Comparison of ENCODE assay signal across 14 mouse cellular contexts in genomic region chr14:54597084-54597483, GRCm38 (mm10). TPM values are rescaled to one million over a fixed set of nuclear protein-coding genes. Genes with fewer than 3 reads are reported as not detected.
A peak's percentile ranks its signal among the peaks of the same experiment; 100 is the strongest.
DNase-seq lines count a peak whose midpoint lies in the region; ATAC-seq and TF ChIP-seq lines count a peak whose summit lies in the region.
"Had no signal": no experiment of that assay in that cellular context is flagged by ENCODE, and none has a peak within 500 bp of the region (broad histone marks: within the 10 kb centered on the region; RNA-seq: fewer than 3 reads in every experiment).

No protein-coding gene starts in this region.

- no peaks in the 10 kb centered on the region for H3K9me3 ChIP-seq in forebrain, postnatal 0 days (ENCODE audit: low read length)
- H3K9me3 ChIP-seq in forebrain, embryonic 16.5 days (ENCODE audit: control insufficient read depth, low read length), result no peaks in the 10 kb centered on the region
- no peaks in the 10 kb centered on the region for H3K9me3 ChIP-seq in E14TG2a.4 (ENCODE audit: low read length)
- no peaks in the 10 kb centered on the region for H3K9me3 ChIP-seq in liver, embryonic 14.5 days (ENCODE audit: control insufficient read depth, low read length)
- H3K9me3 ChIP-seq: embryonic facial prominence, embryonic 15.5 days; hindbrain, embryonic 12.5 days; lung, embryonic 15.5 days; stomach, embryonic 15.5 days had no signal

- 86% methylated on average over 7 of the region's 7 CpGs for WGBS in forebrain, postnatal 0 days
- WGBS in forebrain, embryonic 16.5 days, result 80% methylated on average over 7 of the region's 7 CpGs
- 76% methylated on average over 7 of the region's 7 CpGs for WGBS in lung, adult 2 months
- 56% methylated on average over 7 of the region's 7 CpGs for WGBS in liver, embryonic 14.5 days (ENCODE audit: insufficient replicate concordance)

- no peak overlapping the region for H3K4me2 ChIP-seq in forebrain, postnatal 0 days (ENCODE audit: low read depth)
- H3K4me2 ChIP-seq in forebrain, embryonic 16.5 days (ENCODE audit: low read length), result no peak overlapping the region
- no peak overlapping the region for H3K4me2 ChIP-seq in liver, embryonic 14.5 days (ENCODE audit: low read depth)
- H3K4me2 ChIP-seq: embryonic facial prominence, embryonic 15.5 days; hindbrain, embryonic 12.5 days; lung, embryonic 15.5 days; stomach, embryonic 15.5 days had no signal

- no peak for DNase-seq in forebrain, postnatal 0 days
- DNase-seq in lung, adult 2 months, result no peak
- no peak for DNase-seq in lung, postnatal 4 days
- DNase-seq in liver, embryonic 14.5 days (ENCODE audit: low read depth in 3 of 3, low spot score in 3 of 3), result no peak
- DNase-seq in ovary, postnatal 14 days (ENCODE audit: low spot score), result no peak
- no peak for DNase-seq in urinary bladder, postnatal 10 days (ENCODE audit: low spot score)
- DNase-seq: cerebellum, postnatal 25 days had no signal

- no peak overlapping the region for H3K9ac ChIP-seq in forebrain, postnatal 0 days
- H3K9ac ChIP-seq in forebrain, embryonic 16.5 days (replicated peaks; ENCODE audit: low read depth, low read length), result no peak overlapping the region
- H3K9ac ChIP-seq in liver, embryonic 14.5 days (replicated peaks), result no peak overlapping the region
- H3K9ac ChIP-seq: embryonic facial prominence, embryonic 15.5 days; hindbrain, embryonic 12.5 days; lung, embryonic 15.5 days; stomach, embryonic 15.5 days had no signal

- TF ChIP-seq CTCF in forebrain, postnatal 0 days (IDR thresholded peaks at IDR 0.05; ENCODE audit: low read depth), result peak; percentile 49
- peak; percentile 58 for TF ChIP-seq CTCF in lung, adult 2 months (IDR thresholded peaks at IDR 0.05; ENCODE audit: insufficient read depth, low read length)
- peak; percentile 59 for TF ChIP-seq CTCF in E14TG2a.4 (conservative IDR thresholded peaks at IDR 0.05; ENCODE audit: low read length)
- TF ChIP-seq CTCF in liver, embryonic 14.5 days (IDR thresholded peaks at IDR 0.05; ENCODE audit: low read depth), result peak; percentile 78

- H3K27ac ChIP-seq in forebrain, postnatal 0 days (ENCODE audit: low read depth, low read length), result no peak overlapping the region
- no peak overlapping the region for H3K27ac ChIP-seq in forebrain, embryonic 16.5 days (ENCODE audit: low read length)
- H3K27ac ChIP-seq in liver, embryonic 14.5 days, result no peak overlapping the region
- H3K27ac ChIP-seq: embryonic facial prominence, embryonic 15.5 days; hindbrain, embryonic 12.5 days; lung, embryonic 15.5 days; stomach, embryonic 15.5 days had no signal

- no peak for ATAC-seq in forebrain, postnatal 0 days
- ATAC-seq in forebrain, embryonic 16.5 days, result no peak
- no peak for ATAC-seq in liver, embryonic 14.5 days (ENCODE audit: insufficient read depth)

- no peaks in the 10 kb centered on the region for H3K27me3 ChIP-seq in forebrain, postnatal 0 days (ENCODE audit: insufficient read depth, low read length)
- H3K27me3 ChIP-seq in forebrain, embryonic 16.5 days (replicated peaks; ENCODE audit: control insufficient read depth, insufficient read depth, low read length), result no peaks in the 10 kb centered on the region
- peaks cover 14% of the 10 kb centered on the region for H3K27me3 ChIP-seq in E14TG2a.4 (ENCODE audit: insufficient read depth, low read length)
- no peaks in the 10 kb centered on the region for H3K27me3 ChIP-seq in liver, embryonic 14.5 days (ENCODE audit: control insufficient read depth, insufficient read depth, low read length)
- H3K27me3 ChIP-seq: embryonic facial prominence, embryonic 15.5 days; hindbrain, embryonic 12.5 days; lung, embryonic 15.5 days; stomach, embryonic 15.5 days had no signal

- TF ChIP-seq POLR2A in lung, adult 2 months (IDR thresholded peaks at IDR 0.05; ENCODE audit: borderline replicate concordance, extremely low read depth, low read depth, low read length), result no peak

- no peaks in the 10 kb centered on the region for H3K36me3 ChIP-seq in forebrain, postnatal 0 days (ENCODE audit: insufficient read depth)
- H3K36me3 ChIP-seq in forebrain, embryonic 16.5 days (ENCODE audit: control insufficient read depth, insufficient read depth), result no peaks in the 10 kb centered on the region
- peaks cover 6% of the 10 kb centered on the region; the same call in 1 of the 2 replicates for H3K36me3 ChIP-seq in E14TG2a.4 (ENCODE audit: insufficient read depth, low read length)
- H3K36me3 ChIP-seq in liver, embryonic 14.5 days (replicated peaks; ENCODE audit: control insufficient read depth, insufficient read depth, low read depth), result no peaks in the 10 kb centered on the region

- TF ChIP-seq EP300 in liver, embryonic 14.5 days (IDR thresholded peaks at IDR 0.05; ENCODE audit: low read depth), result no peak

- no peaks in the 10 kb centered on the region for H3K4me1 ChIP-seq in forebrain, postnatal 0 days (ENCODE audit: insufficient read depth)
- H3K4me1 ChIP-seq in forebrain, embryonic 16.5 days (replicated peaks; ENCODE audit: control insufficient read depth, insufficient read depth, low read length), result peaks cover under 1% of the 10 kb centered on the region
- no peaks in the 10 kb centered on the region for H3K4me1 ChIP-seq in lung, adult 2 months (ENCODE audit: control insufficient read depth, insufficient read depth, low read length)
- peaks cover 40% of the 10 kb centered on the region for H3K4me1 ChIP-seq in E14TG2a.4 (replicated peaks; ENCODE audit: low read depth, low read length)
- H3K4me1 ChIP-seq in liver, embryonic 14.5 days (replicated peaks; ENCODE audit: control insufficient read depth in 2 of 2, insufficient read depth in 2 of 2, low read length in 1 of 2), result peaks cover 2 to 4% of the 10 kb centered on the region in 2 experiments
- H3K4me1 ChIP-seq: stomach, embryonic 15.5 days had no signal

- no peak overlapping the region for H3K4me3 ChIP-seq in forebrain, postnatal 0 days (ENCODE audit: low read depth, low read length)
- no peak overlapping the region for H3K4me3 ChIP-seq in forebrain, embryonic 16.5 days (replicated peaks; ENCODE audit: low read length)
- no peak overlapping the region for H3K4me3 ChIP-seq in lung, adult 2 months (replicated peaks; ENCODE audit: extremely low read depth, low read depth, low read length)
- no peak overlapping the region for H3K4me3 ChIP-seq in E14TG2a.4 (replicated peaks; ENCODE audit: low read length)
- H3K4me3 ChIP-seq in liver, embryonic 14.5 days (ENCODE audit: insufficient read depth in 1 of 2, low read depth in 2 of 2, low read length in 2 of 2), result no peak overlapping the region
- H3K4me3 ChIP-seq: embryonic facial prominence, embryonic 15.5 days; hindbrain, embryonic 12.5 days; lung, embryonic 15.5 days; stomach, embryonic 15.5 days had no signal

RNA-seq across cellular contexts. Expression of gene 4931414P19Rik, which starts 8.7 kb away (rescaled TPM):
- total RNA-seq in forebrain, postnatal 0 days (2014; rRNA removed), result 6.5 and 12.8 TPM in 2 replicates
- 2.2 and 3.1 TPM in 2 replicates for polyA plus RNA-seq in forebrain, postnatal 0 days (2015; fragmentation: Nextera tagmentation; extraction: Ambion mirVana)
- 6.9 and 8.3 TPM in 2 replicates for polyA plus RNA-seq in forebrain, embryonic 16.5 days (2015; fragmentation: Nextera tagmentation; extraction: Ambion mirVana)
- 6.5 and 7.3 TPM in 2 replicates for polyA plus RNA-seq in lung, adult 2 months (2012; rRNA removed)
- polyA plus RNA-seq in liver, embryonic 14.5 days (2012; rRNA removed), result 2.2 and 4.3 TPM in 2 replicates
- polyA plus RNA-seq in liver, embryonic 14.5 days (2014; fragmentation: Nextera tagmentation; extraction: Ambion mirVana), result 1.1 and 1.9 TPM in 2 replicates

RNA-seq across cellular contexts. Expression of gene Ajuba, which starts 19.7 kb away (rescaled TPM):
- total RNA-seq in forebrain, postnatal 0 days (2014; rRNA removed), result 4.4 and 6.6 TPM in 2 replicates
- polyA plus RNA-seq in forebrain, postnatal 0 days (2015; fragmentation: Nextera tagmentation; extraction: Ambion mirVana), result 4.4 and 4.5 TPM in 2 replicates
- polyA plus RNA-seq in forebrain, embryonic 16.5 days (2015; fragmentation: Nextera tagmentation; extraction: Ambion mirVana), result 8.1 and 8.2 TPM in 2 replicates
- polyA plus RNA-seq in lung, adult 2 months (2012; rRNA removed), result 36.4 and 49.6 TPM in 2 replicates
- 3.7 TPM in 2 replicates for polyA plus RNA-seq in liver, embryonic 14.5 days (2012; rRNA removed)
- 1.0 and 1.8 TPM in 2 replicates for polyA plus RNA-seq in liver, embryonic 14.5 days (2014; fragmentation: Nextera tagmentation; extraction: Ambion mirVana)

RNA-seq across cellular contexts. Expression of gene Psmb5, which starts 20.7 kb away (rescaled TPM):
- 180 and 239 TPM in 2 replicates for total RNA-seq in forebrain, postnatal 0 days (2014; rRNA removed)
- polyA plus RNA-seq in forebrain, postnatal 0 days (2015; fragmentation: Nextera tagmentation; extraction: Ambion mirVana), result 420 and 499 TPM in 2 replicates
- 399 and 428 TPM in 2 replicates for polyA plus RNA-seq in forebrain, embryonic 16.5 days (2015; fragmentation: Nextera tagmentation; extraction: Ambion mirVana)
- 129 and 146 TPM in 2 replicates for polyA plus RNA-seq in lung, adult 2 months (2012; rRNA removed)
- 95.4 and 111 TPM in 2 replicates for polyA plus RNA-seq in liver, embryonic 14.5 days (2012; rRNA removed)
- 205 and 223 TPM in 2 replicates for polyA plus RNA-seq in liver, embryonic 14.5 days (2014; fragmentation: Nextera tagmentation; extraction: Ambion mirVana)

RNA-seq across cellular contexts. Expression of gene Psmb11, which starts 24.1 kb away (rescaled TPM):
- under 0.01 TPM in 1 of 2 replicates, not detected in the other for total RNA-seq in forebrain, postnatal 0 days (2014; rRNA removed)
- polyA plus RNA-seq in forebrain, postnatal 0 days (2015; fragmentation: Nextera tagmentation; extraction: Ambion mirVana), result 0.04 and 0.08 TPM in 2 replicates
- not detected in 2 replicates for polyA plus RNA-seq in forebrain, embryonic 16.5 days (2015; fragmentation: Nextera tagmentation; extraction: Ambion mirVana)
- polyA plus RNA-seq in lung, adult 2 months (2012; rRNA removed), result not detected in 2 replicates
- not detected in 2 replicates for polyA plus RNA-seq in liver, embryonic 14.5 days (2012; rRNA removed)
- polyA plus RNA-seq in liver, embryonic 14.5 days (2014; fragmentation: Nextera tagmentation; extraction: Ambion mirVana), result 0.03 TPM in 1 of 2 replicates, not detected in the other
- total RNA-seq: heart, adult 8-10 months had no signal
- polyA plus RNA-seq: embryonic facial prominence, embryonic 15.5 days; hindbrain, embryonic 12.5 days had no signal

RNA-seq across cellular contexts. Expression of gene Haus4, which starts 42.7 kb away (rescaled TPM):
- total RNA-seq in forebrain, postnatal 0 days (2014; rRNA removed), result 21.3 and 23.1 TPM in 2 replicates
- 17.9 and 19.5 TPM in 2 replicates for polyA plus RNA-seq in forebrain, postnatal 0 days (2015; fragmentation: Nextera tagmentation; extraction: Ambion mirVana)
- polyA plus RNA-seq in forebrain, embryonic 16.5 days (2015; fragmentation: Nextera tagmentation; extraction: Ambion mirVana), result 25.9 and 29.2 TPM in 2 replicates
- 7.4 and 7.9 TPM in 2 replicates for polyA plus RNA-seq in lung, adult 2 months (2012; rRNA removed)
- polyA plus RNA-seq in liver, embryonic 14.5 days (2012; rRNA removed), result 16.5 and 24.2 TPM in 2 replicates
- 31.6 and 33.7 TPM in 2 replicates for polyA plus RNA-seq in liver, embryonic 14.5 days (2014; fragmentation: Nextera tagmentation; extraction: Ambion mirVana)
